Mouse (Mus musculus): ENCODE results near the gene Ly6g. TPM values are rescaled to one million over a fixed set of nuclear protein-coding genes. Genes with fewer than 3 reads are reported as not detected.
A peak's percentile ranks its signal among the peaks of the same experiment; 100 is the strongest.
"Not testable (repeated sequence)": the region's sequence is repeated elsewhere in the genome, so short reads cannot be mapped to it uniquely, and the experiment has no call there.

The Ly6g gene
- total RNA-seq (2021), result not detected
- long read RNA-seq, experiment 1, result 0 reads
- long read RNA-seq, experiment 2, result 0 reads

- DNase-seq, result no peak
These were observed at the start of gene Ly6g for GRCm38 (mm10) chr15:75154940-75155339. Gene Ly6g, plus strand, starts transcription at chr15:75155240.

GRCm38 (mm10) chr15:75110424-75110823, 44.6 kb upstream of the Ly6g start:
- not testable (repeated sequence) for DNase-seq

- DNase-seq, result not testable (repeated sequence)
These were observed 43.0 kb upstream of the Ly6g start, which contains the start of gene Ly6c2 for GRCm38 (mm10) chr15:75111861-75112630. Gene Ly6c2, minus strand, starts transcription at chr15:75111970.

- peak in 1 of 2 experiments; percentile 7 for DNase-seq
These were observed 38.5 kb upstream of the Ly6g start for GRCm38 (mm10) chr15:75116525-75116924.

GRCm38 (mm10) chr15:75117481-75117880, 37.6 kb upstream of the Ly6g start:
- not testable (repeated sequence) for DNase-seq

- DNase-seq, result peak; percentile 12 to 54
These were observed 36.3 kb upstream of the Ly6g start for GRCm38 (mm10) chr15:75118742-75119141.

GRCm38 (mm10) chr15:75120066-75120465, 35.0 kb upstream of the Ly6g start:
- peak; percentile 7 to 18 for DNase-seq

GRCm38 (mm10) chr15:75132346-75132745, 22.7 kb upstream of the Ly6g start:
- not testable (repeated sequence) for DNase-seq

GRCm38 (mm10) chr15:75135090-75135783, 19.8 kb upstream of the Ly6g start:
- not testable (repeated sequence) for DNase-seq

GRCm38 (mm10) chr15:75137739-75138138, 17.3 kb upstream of the Ly6g start:
- not testable (repeated sequence) for DNase-seq

- DNase-seq, result peak in 1 of 2 experiments; percentile 23
These were observed 13.2 kb upstream of the Ly6g start for GRCm38 (mm10) chr15:75141812-75142360.

GRCm38 (mm10) chr15:75143735-75144134, 11.3 kb upstream of the Ly6g start:
- no peak for DNase-seq

GRCm38 (mm10) chr15:75153087-75153486, 2.0 kb upstream of the Ly6g start:
- no peak for DNase-seq

GRCm38 (mm10) chr15:75157646-75158045, 2.6 kb downstream of the Ly6g start:
- DNase-seq, result no peak

- peak; percentile 3 to 23 for DNase-seq
These were observed 20.5 kb downstream of the Ly6g start for GRCm38 (mm10) chr15:75175506-75175905.

GRCm38 (mm10) chr15:75186291-75186690, 31.3 kb downstream of the Ly6g start:
- no peak for DNase-seq

- peak in 1 of 2 experiments; percentile 3 for DNase-seq
These were observed 34.1 kb downstream of the Ly6g start for GRCm38 (mm10) chr15:75189116-75189515.

GRCm38 (mm10) chr15:75190560-75190959, 35.5 kb downstream of the Ly6g start:
- peak in 1 of 2 experiments; percentile 23 for DNase-seq
